12 mouse cellular contexts compared by ENCODE assay signal in genomic region chr8:108577571-108577970, GRCm38 (mm10).
"Had no signal": no experiment of that assay in that cellular context is flagged by ENCODE, and none has a peak within 500 bp of the region (broad histone marks: within the 10 kb centered on the region; RNA-seq: fewer than 3 reads in every experiment).

No protein-coding gene starts in this region.

- ATAC-seq: lung, postnatal 0 days had no signal

- H3K27ac ChIP-seq: layer of hippocampus, adult 2 months; liver, embryonic 15.5 days had no signal

- H3K36me3 ChIP-seq: liver, embryonic 15.5 days had no signal

- H3K9ac ChIP-seq: liver, embryonic 15.5 days had no signal

- H3K9me3 ChIP-seq: liver, embryonic 15.5 days had no signal

- H3K27me3 ChIP-seq: liver, embryonic 15.5 days had no signal

- DNase-seq: kidney, adult 18-20 months; kidney, postnatal 10 days; kidney, postnatal 4 days; left cerebral cortex, postnatal 4 days; lung, adult 2 months; lung, postnatal 36 days; right cerebral cortex, postnatal 14 days; thymus, postnatal 36 days had no signal

- H3K4me2 ChIP-seq: liver, embryonic 11.5 days; liver, embryonic 15.5 days had no signal

- H3K4me3 ChIP-seq: layer of hippocampus, adult 2 months; liver, embryonic 15.5 days had no signal
